10 mouse cellular contexts compared by ENCODE assay signal in genomic region chr3:57343837-57344607, GRCm38 (mm10). TPM values are rescaled to one million over a fixed set of nuclear protein-coding genes. Genes with fewer than 3 reads are reported as not detected.
DNase-seq lines count a peak whose midpoint lies in the region; ATAC-seq lines count a peak whose summit lies in the region.
"Had no signal": no experiment of that assay in that cellular context is flagged by ENCODE, and none has a peak within 500 bp of the region (broad histone marks: within the 10 kb centered on the region; RNA-seq: fewer than 3 reads in every experiment).

No protein-coding gene starts in this region.

- H3K9me3 ChIP-seq in liver, embryonic 16.5 days (replicated peaks; ENCODE audit: control insufficient read depth, low read length): no peaks in the 10 kb centered on the region
- no peaks in the 10 kb centered on the region for H3K9me3 ChIP-seq in stomach, embryonic 15.5 days
- H3K9me3 ChIP-seq: neural tube, embryonic 13.5 days had no signal

- ATAC-seq in liver, embryonic 16.5 days (ENCODE audit: low read depth): peak; percentile 90
- ATAC-seq in stomach, embryonic 15.5 days (ENCODE audit: insufficient read depth, low FRiP score, low read depth): peak; percentile 92

- H3K27ac ChIP-seq in liver, embryonic 16.5 days (ENCODE audit: low read length): peak overlapping the region; percentile 86
- H3K27ac ChIP-seq in stomach, embryonic 15.5 days: peak overlapping the region; percentile 69
- H3K27ac ChIP-seq: neural tube, embryonic 13.5 days had no signal

- H3K4me1 ChIP-seq in liver, embryonic 16.5 days (ENCODE audit: control insufficient read depth, low read depth, low read length): no peaks in the 10 kb centered on the region
- 0 out of 2 replicates have a peak, but pooled peaks cover 3% of the 10 kb centered on the region for H3K4me1 ChIP-seq in stomach, embryonic 15.5 days
- H3K4me1 ChIP-seq: neural tube, embryonic 13.5 days had no signal

- H3K4me2 ChIP-seq in liver, embryonic 16.5 days (ENCODE audit: low read depth, low read length): no peak overlapping the region
- no peak overlapping the region for H3K4me2 ChIP-seq in stomach, embryonic 15.5 days
- H3K4me2 ChIP-seq: neural tube, embryonic 13.5 days had no signal

- peak; percentile 31 for DNase-seq in layer of hippocampus, adult 9-11 months
- no peak for DNase-seq in layer of hippocampus, adult 9-10 months (ENCODE audit: low spot score)
- peak; percentile 18 to 19 for DNase-seq in heart, postnatal 10 days
- DNase-seq in ovary, postnatal 36 days (ENCODE audit: low spot score): no peak
- no peak for DNase-seq in c-Kit-positive CD71-positive TER-119-positive erythroid progenitor cells, embryonic 14.5 days (ENCODE audit: low spot score)
- no peak for DNase-seq in kidney, postnatal 36 days
- DNase-seq: thymus, postnatal 25 days had no signal

- H3K4me3 ChIP-seq in liver, embryonic 16.5 days (ENCODE audit: low read depth, low read length): no peak overlapping the region
- no peak overlapping the region for H3K4me3 ChIP-seq in stomach, embryonic 15.5 days (replicated peaks)
- H3K4me3 ChIP-seq: neural tube, embryonic 13.5 days had no signal

- H3K9ac ChIP-seq in liver, embryonic 16.5 days (ENCODE audit: low read depth, low read length): no peak overlapping the region
- no peak overlapping the region for H3K9ac ChIP-seq in stomach, embryonic 15.5 days
- H3K9ac ChIP-seq: neural tube, embryonic 13.5 days had no signal

- WGBS in liver, embryonic 16.5 days (ENCODE audit: insufficient replicate concordance): 50% methylated on average over 11 of the region's 11 CpGs
- WGBS in stomach, embryonic 15.5 days: 37% methylated on average over 11 of the region's 11 CpGs

- no peaks in the 10 kb centered on the region for H3K27me3 ChIP-seq in liver, embryonic 16.5 days (ENCODE audit: control insufficient read depth, insufficient read depth, low read depth, low read length)
- no peaks in the 10 kb centered on the region for H3K27me3 ChIP-seq in stomach, embryonic 15.5 days (replicated peaks)
- H3K27me3 ChIP-seq: neural tube, embryonic 13.5 days had no signal

- intact Hi-C loops in heart, postnatal 10 days (cut with DNase I): no loop called here

- no peaks in the 10 kb centered on the region for H3K36me3 ChIP-seq in liver, embryonic 16.5 days (ENCODE audit: control insufficient read depth, insufficient read depth)
- no peaks in the 10 kb centered on the region for H3K36me3 ChIP-seq in stomach, embryonic 15.5 days
- H3K36me3 ChIP-seq: neural tube, embryonic 13.5 days had no signal

RNA-seq across cellular contexts. Expression of gene Tm4sf1, which starts 42.2 kb away (rescaled TPM):
- 100 to 1,000 TPM; 107 to 124 TPM for total RNA-seq in heart, postnatal 10 days (2021)
- 13.2 and 13.3 TPM in 2 replicates for polyA plus RNA-seq in liver, embryonic 16.5 days (2015; fragmentation: Nextera tagmentation; extraction: Ambion mirVana)
- polyA plus RNA-seq in stomach, embryonic 15.5 days (2015; fragmentation: Nextera tagmentation; extraction: Ambion mirVana): 56.8 and 63.4 TPM in 2 replicates

Comparison
In these comparisons a context has a peak if more than half of its experiments do, and no peak if none do; other contexts are left out.
1. DNase-seq: peak in layer of hippocampus, adult 9-11 months (single experiment) and heart, postnatal 10 days (2 of 2); none in layer of hippocampus, adult 9-10 months (single experiment), ovary, postnatal 36 days (single experiment), c-Kit-positive CD71-positive TER-119-positive erythroid progenitor cells, embryonic 14.5 days (single experiment) and kidney, postnatal 36 days (0 of 2).